Mouse (Mus musculus) limb, embryonic 14.5 days (tissue): ENCODE data around the gene Mast1. TPM values are rescaled to one million over a fixed set of nuclear protein-coding genes. Genes with fewer than 3 reads are reported as not detected.

Experiments
- ATAC-seq: fragments of 200-750 bp; cut with Nextera tagmentation; 2 replicates; pipeline ENCODE4 v1.8.0; 2017; ENCODE audit warnings: low read depth, moderate number of reproducible peaks, moderate TSS enrichment; ENCODE audit not compliant: low FRiP score
- DNase-seq: peaks from one replicate; pipeline ENCODE4 v3.0.0-alpha.2; 2015; ENCODE audit warnings: low spot score
- H3K27ac ChIP-seq: fragments of 300-500 bp; sonication (generic); replicated peaks from 2 replicates; pipeline ENCODE4 v1.5.1; 2014; ENCODE audit warnings: low read depth, mild to moderate bottlenecking, low read length, moderate library complexity, mixed read lengths
- H3K27me3 ChIP-seq: fragments of 300-500 bp; sonication (generic); 2 replicates; pipeline ENCODE4 v1.6.1; 2014; ENCODE audit warnings: low read length, mixed read lengths; ENCODE audit not compliant: control insufficient read depth, insufficient read depth
- H3K36me3 ChIP-seq: fragments of 300-500 bp; sonication (generic); 2 replicates; pipeline ENCODE4 v1.6.1; 2014; ENCODE audit warnings: mild to moderate bottlenecking, low read length, moderate library complexity, mixed read lengths; ENCODE audit not compliant: control insufficient read depth, insufficient read depth
- H3K4me1 ChIP-seq: fragments of 300-500 bp; sonication (generic); 2 replicates; pipeline ENCODE4 v1.6.1; 2014; ENCODE audit warnings: antibody characterized with exemption, low read length, mixed read lengths; ENCODE audit not compliant: control insufficient read depth, insufficient read depth
- H3K4me2 ChIP-seq: fragments of 300-500 bp; sonication (generic); replicated peaks from 2 replicates; pipeline ENCODE4 v1.6.1; 2014; ENCODE audit warnings: low read depth, mild to moderate bottlenecking, low read length, moderate library complexity; ENCODE audit not compliant: severe bottlenecking
- H3K4me3 ChIP-seq: fragments of 300-500 bp; sonication (generic); replicated peaks from 2 replicates; pipeline ENCODE4 v1.5.1; 2014; ENCODE audit warnings: low read length
- H3K9ac ChIP-seq: fragments of 300-500 bp; sonication (generic); 2 replicates; pipeline ENCODE4 v1.6.1; 2014; ENCODE audit warnings: mild to moderate bottlenecking, low read depth, low read length, moderate library complexity; ENCODE audit not compliant: severe bottlenecking
- H3K9me3 ChIP-seq: fragments of 300-500 bp; sonication (generic); 2 replicates; pipeline ENCODE4 v1.6.1; 2016; ENCODE audit warnings: low read length; ENCODE audit not compliant: control insufficient read depth
- POLR2A ChIP-seq: fragments of 200-500 bp; IDR thresholded peaks from 2 replicates; pipeline ENCODE4 v1.8.0; 2012; ENCODE audit warnings: inconsistent platforms, mild to moderate bottlenecking, moderate library complexity, borderline replicate concordance; ENCODE audit not compliant: insufficient read depth, insufficient read length; ENCODE audit errors: extremely low read depth
- WGBS: fragments of 180-500 bp; shearing (Covaris S2); extraction: QIAGEN DNeasy Blood & Tissue Kit; methylation state at CpG from one replicate; pipeline ENCODE4 v1.1.7; 2014; 5-methylcytosine and 5-hydroxymethylcytosine counted together
- polyA plus RNA-seq, 2 experiments: library from polyadenylated mRNA; depleted of rRNA in 1 of 2; stranded (reverse) in 1 of 2; unstranded in 1 of 2; fragments of >200 nt; fragmentation: Nextera tagmentation in 1 of 2; extraction: Ambion mirVana in 1 of 2; gene quantifications; 2 replicates each; pipeline versions ENCODE4 v1.2.1 to v1.2.3; 2012 to 2014

The Mast1 gene
- polyA plus RNA-seq, 2 experiments, result 0.15 to 0.50 TPM

DNA sequence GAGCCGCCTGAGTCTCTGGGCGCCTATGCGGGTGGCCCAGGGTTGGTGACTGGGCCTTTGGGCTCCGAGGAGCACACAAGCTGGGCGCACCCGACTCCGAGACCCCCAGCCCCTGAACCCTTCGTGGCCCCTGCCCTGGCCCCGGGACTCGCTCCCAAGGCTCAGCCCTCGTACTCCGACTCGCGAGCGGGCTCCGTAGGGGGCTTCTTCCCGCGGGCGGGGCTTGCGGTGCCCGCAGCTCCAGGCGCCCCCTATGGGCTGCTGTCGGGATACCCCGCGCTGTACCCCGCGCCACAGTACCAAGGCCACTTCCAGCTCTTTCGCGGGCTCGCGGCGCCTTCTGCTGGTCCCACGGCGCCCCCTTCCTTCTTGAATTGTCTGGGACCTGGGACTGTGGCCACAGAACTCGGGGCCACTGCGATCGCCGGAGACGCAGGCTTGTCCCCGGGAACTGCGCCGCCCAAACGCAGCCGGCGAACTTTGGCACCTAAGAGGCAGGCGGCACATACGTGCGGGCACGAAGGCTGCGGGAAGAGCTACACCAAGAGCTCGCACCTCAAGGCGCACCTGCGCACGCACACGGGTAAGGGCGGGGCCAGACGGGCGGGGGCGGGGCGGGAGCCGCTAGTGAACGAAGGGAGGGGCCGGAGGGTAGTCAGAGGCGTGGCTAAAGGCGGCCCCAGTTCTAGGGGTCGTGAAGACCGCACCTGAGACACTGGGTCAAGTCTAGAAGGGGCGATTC lies 34.1 kb downstream of the Mast1 start:
- Histone ChIP-seq H3K36me3 (no peaks in the 10 kb centered on the region), H3K9ac (peak overlapping the region; percentile 75), H3K4me2 (peak overlapping the region; percentile 96), H3K27ac (no peak overlapping the region; the same call in 1 of the 2 replicates), H3K4me1 (peaks cover 5% of the 10 kb centered on the region; the same call in 1 of the 2 replicates), H3K27me3 (no peaks in the 10 kb centered on the region), H3K9me3 (no peaks in the 10 kb centered on the region), H3K4me3 (peak overlapping the region; percentile 61)
- TF ChIP-seq POLR2A, result no peak
- ATAC-seq (peak; percentile 91), DNase-seq (peak; percentile 81)
- WGBS, result under 1% methylated on average over 58 of the region's 68 CpGs

GRCm38 (mm10) chr8:84902367-84902919 lies 34.7 kb downstream of the Mast1 start:
- DNase-seq, result no peak
- no peak overlapping the region for H3K27ac ChIP-seq
- H3K4me2 ChIP-seq, result peak overlapping the region; percentile 96
- no peaks in the 10 kb centered on the region for H3K9me3 ChIP-seq
- WGBS, result 3% methylated on average over 24 of the region's 24 CpGs
- peak overlapping the region; percentile 61 for H3K4me3 ChIP-seq
- TF ChIP-seq POLR2A, result no peak
- peaks cover 5% of the 10 kb centered on the region; the same call in 1 of the 2 replicates for H3K4me1 ChIP-seq
- H3K9ac ChIP-seq, result peak overlapping the region; percentile 75
- no peaks in the 10 kb centered on the region for H3K27me3 ChIP-seq
- no peaks in the 10 kb centered on the region for H3K36me3 ChIP-seq
- peak; percentile 19; the same call in 1 of the 2 replicates for ATAC-seq

- peaks cover 5% of the 10 kb centered on the region; the same call in 1 of the 2 replicates for H3K4me1 ChIP-seq
- peak within 1 kb of the TSS; percentile 96 for H3K4me2 ChIP-seq
- H3K9me3 ChIP-seq, result no peaks in the 10 kb centered on the region
- ATAC-seq, result no peak
- WGBS, result 74% methylated on average over 3 of the region's 3 CpGs
- no peak for TF ChIP-seq POLR2A
- H3K27ac ChIP-seq, result no peak within 1 kb of the TSS
- H3K9ac ChIP-seq, result peak within 1 kb of the TSS; percentile 75
- DNase-seq, result no peak
- H3K4me3 ChIP-seq, result peak within 1 kb of the TSS; percentile 61
- no peaks in the 10 kb centered on the region for H3K36me3 ChIP-seq
- H3K27me3 ChIP-seq, result no peaks in the 10 kb centered on the region
Measured at GRCm38 (mm10) chr8:84901752-84902151, 35.4 kb downstream of the Mast1 start, which contains the start of gene Klf1. Gene Klf1 (plus strand): TSS chr8:84901928.

DNA sequence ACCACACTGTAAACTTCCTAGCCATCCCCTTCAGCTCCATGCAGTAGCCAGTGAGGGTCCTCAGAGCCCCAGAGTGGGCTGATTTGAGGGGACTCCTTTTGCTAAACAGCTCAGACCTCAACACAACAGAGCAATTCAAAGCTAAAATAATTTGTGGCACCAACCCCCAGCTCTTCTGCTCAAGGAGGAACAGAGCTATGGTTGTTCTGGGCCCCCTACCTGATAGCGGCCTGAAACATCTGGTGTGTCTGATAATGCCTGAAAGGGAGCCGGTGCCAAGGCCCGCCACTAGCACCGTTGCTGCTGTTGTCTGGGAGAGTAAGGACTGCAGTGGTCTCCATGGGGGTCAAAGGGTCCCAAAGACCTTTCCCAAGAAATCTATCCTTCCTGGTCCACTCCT lies 36.1 kb downstream of the Mast1 start:
- 61% methylated on average over 4 of the region's 4 CpGs for WGBS
- H3K4me2 ChIP-seq, result no peak overlapping the region
- TF ChIP-seq POLR2A, result no peak
- H3K4me3 ChIP-seq, result no peak overlapping the region
- no peaks in the 10 kb centered on the region for H3K36me3 ChIP-seq
- H3K27me3 ChIP-seq, result no peaks in the 10 kb centered on the region
- no peak overlapping the region for H3K9ac ChIP-seq
- DNase-seq, result no peak
- no peak for ATAC-seq
- H3K27ac ChIP-seq, result no peak overlapping the region
- H3K9me3 ChIP-seq, result no peaks in the 10 kb centered on the region
- peaks cover 5% of the 10 kb centered on the region; the same call in 1 of the 2 replicates for H3K4me1 ChIP-seq

- no peak for DNase-seq
- Histone ChIP-seq H3K4me2 (no peak overlapping the region), H3K36me3 (0 out of 2 replicates have a peak, but pooled peaks cover 3% of the 10 kb centered on the region), H3K4me1 (peaks cover 9% of the 10 kb centered on the region), H3K9me3 (no peaks in the 10 kb centered on the region), H3K9ac (no peak overlapping the region), H3K27ac (no peak overlapping the region), H3K27me3 (no peaks in the 10 kb centered on the region), H3K4me3 (no peak overlapping the region)
- no peak for TF ChIP-seq POLR2A
- ATAC-seq, result no peak
- WGBS, result 84% methylated on average over 5 of the region's 5 CpGs
Measured at GRCm38 (mm10) chr8:84895963-84896362, 41.2 kb downstream of the Mast1 start.
